ENCODE assay signal across 9 mouse cellular contexts in the genomic region with DNA sequence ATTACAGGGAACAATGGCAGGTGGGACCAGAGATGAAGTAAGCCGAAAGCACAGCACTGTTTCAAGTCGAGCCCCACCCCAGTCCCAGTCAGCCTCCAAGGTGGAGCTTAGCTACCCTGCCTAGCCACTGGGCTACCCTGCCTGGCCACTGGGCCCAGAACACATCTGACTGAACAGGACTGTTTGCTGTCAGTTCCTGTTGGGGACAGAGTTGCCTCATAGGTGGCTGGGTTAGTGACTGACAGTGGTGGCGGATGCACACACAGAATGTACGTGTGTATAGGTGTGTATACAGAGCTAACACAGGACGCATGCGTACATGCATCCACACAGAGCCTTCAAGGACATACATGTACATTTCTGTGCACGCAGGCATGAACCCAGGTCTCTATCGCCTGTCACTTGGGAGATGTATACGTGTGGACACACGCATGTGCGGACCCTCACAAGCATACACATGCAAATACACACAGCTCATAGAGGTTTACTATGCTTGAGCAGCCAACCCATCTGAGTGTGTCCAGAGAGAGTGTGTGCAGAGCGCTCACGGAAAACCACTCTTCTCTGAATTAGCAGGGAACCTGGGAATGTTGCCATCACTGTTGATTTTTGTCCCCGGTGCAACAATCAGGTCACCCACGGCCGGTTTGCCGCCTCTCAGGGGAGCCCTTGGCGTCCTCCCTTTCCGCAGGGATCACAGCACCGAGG. TPM values are rescaled to one million over a fixed set of nuclear protein-coding genes. Genes with fewer than 3 reads are reported as not detected.
DNase-seq lines count a peak whose midpoint lies in the region; ATAC-seq and TF ChIP-seq lines count a peak whose summit lies in the region.
"Had no signal": no experiment of that assay in that cellular context is flagged by ENCODE, and none has a peak within 500 bp of the region (broad histone marks: within the 10 kb centered on the region; RNA-seq: fewer than 3 reads in every experiment).

No protein-coding gene starts in this region.

- peaks cover 2% of the 10 kb centered on the region for H3K4me1 ChIP-seq in heart, adult 2 months (ENCODE audit: control insufficient read depth, insufficient read depth, low read length)
- peaks cover 41% of the 10 kb centered on the region for H3K4me1 ChIP-seq in hindbrain, embryonic 10.5 days (replicated peaks)
- no peaks in the 10 kb centered on the region for H3K4me1 ChIP-seq in liver, embryonic 16.5 days (ENCODE audit: control insufficient read depth, low read depth, low read length)

- peak overlapping the region; percentile 57 for H3K4me3 ChIP-seq in heart, adult 2 months
- peak overlapping the region; percentile 63 for H3K4me3 ChIP-seq in hindbrain, embryonic 10.5 days
- H3K4me3 ChIP-seq in liver, embryonic 16.5 days (ENCODE audit: low read depth, low read length): peak overlapping the region; percentile 50

- no peak for ATAC-seq in liver, embryonic 16.5 days (ENCODE audit: low read depth)

- TF ChIP-seq CTCF in heart, adult 2 months (IDR thresholded peaks at IDR 0.05): no peak

- peak overlapping the region; percentile 68 for H3K4me2 ChIP-seq in liver, embryonic 16.5 days (ENCODE audit: low read depth, low read length)

- DNase-seq in heart, adult 2 months: no peak
- no peak for DNase-seq in heart, adult 18-20 months
- DNase-seq in ZHBTc4 (ENCODE audit: low read depth, low spot score): peak; percentile 48
- DNase-seq in hindbrain, embryonic 10.5 days (ENCODE audit: low spot score): no peak
- DNase-seq in thymus, postnatal 25 days: no peak
- no peak for DNase-seq in MN1 (ENCODE audit: low spot score)
- no peak for DNase-seq in layer of hippocampus, adult 9-10 months (ENCODE audit: low spot score)

- intact Hi-C loops in heart, adult 2 months (cut with DNase I): loop anchor here (5.0 kb wide), 1 partner anchor 81 kb away; no protein-coding TSS in a partner anchor

- H3K9ac ChIP-seq in heart, adult 2 months (ENCODE audit: low read depth, low read length): peak overlapping the region; percentile 57
- no peak overlapping the region for H3K9ac ChIP-seq in liver, embryonic 16.5 days (ENCODE audit: low read depth, low read length)

- no peak overlapping the region for H3K27ac ChIP-seq in heart, adult 2 months
- peak overlapping the region; percentile 83 for H3K27ac ChIP-seq in hindbrain, embryonic 10.5 days
- no peak overlapping the region for H3K27ac ChIP-seq in liver, embryonic 16.5 days (ENCODE audit: low read length)

- H3K79me2 ChIP-seq in heart, adult 2 months (replicated peaks; ENCODE audit: control insufficient read depth, insufficient read depth, low read length): no peaks in the 10 kb centered on the region

- no peaks in the 10 kb centered on the region; the same call in 1 of the 2 replicates for H3K27me3 ChIP-seq in heart, adult 2 months (ENCODE audit: control insufficient read depth, insufficient read depth, low read length)
- H3K27me3 ChIP-seq in hindbrain, embryonic 10.5 days (ENCODE audit: insufficient read depth, poor library complexity, severe bottlenecking): peaks cover 50% of the 10 kb centered on the region
- H3K27me3 ChIP-seq in liver, embryonic 16.5 days (ENCODE audit: control insufficient read depth, insufficient read depth, low read depth, low read length): peaks cover 51% of the 10 kb centered on the region

- TF ChIP-seq EP300 in heart, adult 2 months (IDR thresholded peaks at IDR 0.05; ENCODE audit: insufficient read depth, low read depth, low read length): no peak

- TF ChIP-seq POLR2A in heart, adult 2 months (IDR thresholded peaks at IDR 0.05; ENCODE audit: insufficient read depth, low read depth, low read length): no peak

- WGBS in heart, adult 2 months: 42% methylated on average over 20 of the region's 20 CpGs
- whole genome bisulfite sequencing in hindbrain, embryonic 10.5 days: 36% methylated on average over 20 of the region's 20 CpGs
- WGBS in liver, embryonic 16.5 days (ENCODE audit: insufficient replicate concordance): 36% methylated on average over 20 of the region's 20 CpGs

- no peaks in the 10 kb centered on the region for H3K36me3 ChIP-seq in heart, adult 2 months (ENCODE audit: control insufficient read depth, insufficient read depth, low read length)
- no peaks in the 10 kb centered on the region for H3K36me3 ChIP-seq in hindbrain, embryonic 10.5 days
- no peaks in the 10 kb centered on the region for H3K36me3 ChIP-seq in liver, embryonic 16.5 days (ENCODE audit: control insufficient read depth, insufficient read depth)
- H3K36me3 ChIP-seq: G1E had no signal

- no peaks in the 10 kb centered on the region for H3K9me3 ChIP-seq in hindbrain, embryonic 10.5 days
- no peaks in the 10 kb centered on the region for H3K9me3 ChIP-seq in liver, embryonic 16.5 days (replicated peaks; ENCODE audit: control insufficient read depth, low read length)

RNA-seq across cellular contexts. Expression of a gene that starts 1.4 kb away (rescaled TPM):
- under 1 TPM; 0.27 to 0.31 TPM for total RNA-seq in heart, adult 2 months (2021)
- polyA plus RNA-seq in heart, adult 2 months (2012; rRNA removed): 0.94 and 1.6 TPM in 2 replicates
- under 1 TPM; 0.36 to 0.45 TPM for total RNA-seq in heart, adult 18-20 months (2021)
- 0.44 TPM in 1 of 2 replicates, not detected in the other for polyA plus RNA-seq in hindbrain, embryonic 10.5 days (2016; fragmentation: Nextera tagmentation; extraction: Ambion mirVana)
- 0.15 TPM in 1 of 2 replicates, not detected in the other for polyA plus RNA-seq in liver, embryonic 16.5 days (2015; fragmentation: Nextera tagmentation; extraction: Ambion mirVana)
- total RNA-seq: G1E had no signal
- polyA plus RNA-seq: G1E had no signal

RNA-seq across cellular contexts. Expression of a gene that starts 42.5 kb away (rescaled TPM):
- 1 to 10 TPM; 1.4 to 2.3 TPM for total RNA-seq in heart, adult 2 months (2021)
- polyA plus RNA-seq in heart, adult 2 months (2012; rRNA removed): 0.27 and 0.56 TPM in 2 replicates
- total RNA-seq in heart, adult 18-20 months (2021): 1 to 10 TPM; 1.5 to 1.8 TPM
- 225 and 320 TPM in 2 replicates for polyA plus RNA-seq in hindbrain, embryonic 10.5 days (2016; fragmentation: Nextera tagmentation; extraction: Ambion mirVana)
- 189 and 201 TPM in 2 replicates for polyA plus RNA-seq in liver, embryonic 16.5 days (2015; fragmentation: Nextera tagmentation; extraction: Ambion mirVana)

RNA-seq across cellular contexts. Expression of a gene that starts 53.8 kb away (rescaled TPM):
- total RNA-seq in heart, adult 2 months (2021): 10 to 100 TPM; 10.1 to 12.8 TPM
- 7.1 and 10.9 TPM in 2 replicates for polyA plus RNA-seq in heart, adult 2 months (2012; rRNA removed)
- 10 to 100 TPM in 1 of 2 experiments, 1 to 10 TPM in 1; 8.7 to 10.1 TPM for total RNA-seq in heart, adult 18-20 months (2021)
- polyA plus RNA-seq in hindbrain, embryonic 10.5 days (2016; fragmentation: Nextera tagmentation; extraction: Ambion mirVana): 28.4 and 53.7 TPM in 2 replicates
- 4.2 and 5.4 TPM in 2 replicates for polyA plus RNA-seq in liver, embryonic 16.5 days (2015; fragmentation: Nextera tagmentation; extraction: Ambion mirVana)

RNA-seq across cellular contexts. Expression of a gene that starts 59.6 kb away (rescaled TPM):
- total RNA-seq in heart, adult 2 months (2021): 10 to 100 TPM; 81.8 to 84.2 TPM
- 163 and 216 TPM in 2 replicates for polyA plus RNA-seq in heart, adult 2 months (2012; rRNA removed)
- 10 to 100 TPM; 82.2 to 94.0 TPM for total RNA-seq in heart, adult 18-20 months (2021)
- 424 and 437 TPM in 2 replicates for polyA plus RNA-seq in hindbrain, embryonic 10.5 days (2016; fragmentation: Nextera tagmentation; extraction: Ambion mirVana)
- polyA plus RNA-seq in liver, embryonic 16.5 days (2015; fragmentation: Nextera tagmentation; extraction: Ambion mirVana): 277 and 302 TPM in 2 replicates

Comparison
In these comparisons a context has a peak if more than half of its experiments do, and no peak if none do; other contexts are left out.
1. RNA of a gene that starts 42.5 kb away (polyA plus RNA-seq): 225 to 320 TPM in hindbrain, embryonic 10.5 days and 189 to 201 TPM in liver, embryonic 16.5 days; 0.27 to 0.56 TPM in heart, adult 2 months; every median in the first group is over 100 times any median in the second.
2. Peak in every context shown above with its lines, with median percentiles within 50 percentile points of each other: H3K4me3 ChIP-seq.